Comparison of ENCODE assay signal across 13 mouse cellular contexts in the genomic region with DNA sequence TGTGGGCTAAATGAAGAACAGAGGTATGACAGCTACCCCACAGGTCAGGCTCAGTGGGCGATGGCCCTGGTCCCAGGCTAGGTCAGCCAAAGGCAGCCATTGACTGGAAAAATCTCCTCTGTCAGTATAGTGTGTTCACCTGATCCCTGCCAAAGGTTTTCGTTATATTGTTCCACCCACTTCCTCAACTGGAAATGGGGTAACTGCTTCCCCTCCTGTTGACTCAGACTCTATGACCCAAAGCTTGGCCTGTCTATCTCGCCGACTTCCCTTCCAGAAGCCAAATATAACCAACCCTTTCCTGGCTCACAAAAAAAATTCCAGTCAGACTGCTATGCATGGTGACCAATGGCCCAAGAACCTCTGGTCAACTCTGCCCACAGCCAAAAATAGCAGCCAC.
DNase-seq lines count a peak whose midpoint lies in the region; ATAC-seq and TF ChIP-seq lines count a peak whose summit lies in the region.
"Had no signal": no experiment of that assay in that cellular context is flagged by ENCODE, and none has a peak within 500 bp of the region (broad histone marks: within the 10 kb centered on the region; RNA-seq: fewer than 3 reads in every experiment).

No protein-coding gene starts in this region.

- TF ChIP-seq EP300 in liver, postnatal 0 days (IDR thresholded peaks at IDR 0.05; ENCODE audit: low read depth) = peak; percentile 63

- no peak overlapping the region for H3K9ac ChIP-seq in liver, postnatal 0 days (replicated peaks)
- H3K9ac ChIP-seq in forebrain, embryonic 13.5 days = no peak overlapping the region
- H3K9ac ChIP-seq: hindbrain, embryonic 15.5 days had no signal

- ATAC-seq in liver, postnatal 0 days = peak; percentile 60
- ATAC-seq in forebrain, embryonic 13.5 days = no peak
- ATAC-seq in monocyte, adult 5-6 weeks (replicated peaks; ENCODE audit: insufficient number of reproducible peaks, low FRiP score, low TSS enrichment, poor library complexity, severe bottlenecking) = no peak
- ATAC-seq: CD4-positive, CD25-positive, alpha-beta regulatory T cell, adult 4 months had no signal

- no peaks in the 10 kb centered on the region for H3K36me3 ChIP-seq in liver, postnatal 0 days (replicated peaks; ENCODE audit: insufficient read depth, low read length)
- no peaks in the 10 kb centered on the region for H3K36me3 ChIP-seq in forebrain, embryonic 13.5 days (ENCODE audit: poor library complexity, severe bottlenecking)
- H3K36me3 ChIP-seq: hindbrain, embryonic 15.5 days had no signal

- peak; percentile 16 for DNase-seq in gastrocnemius, postnatal 25 days
- DNase-seq in gastrocnemius, postnatal 36 days = no peak
- DNase-seq in heart, postnatal 10 days = peak; percentile 50 to 56
- DNase-seq in liver, postnatal 0 days = no peak
- no peak for DNase-seq in left cerebral cortex, adult 2 months (ENCODE audit: extremely low spot score in 1 of 2, low spot score in 2 of 2)
- DNase-seq: cerebellum, adult 11-12 months; midbrain, embryonic 14.5 days; thymus, postnatal 25 days had no signal

- no peaks in the 10 kb centered on the region for H3K9me3 ChIP-seq in liver, postnatal 0 days (ENCODE audit: low read length)
- H3K9me3 ChIP-seq in forebrain, embryonic 13.5 days (replicated peaks) = peaks cover 5% of the 10 kb centered on the region; the same call in 1 of the 2 replicates
- H3K9me3 ChIP-seq: hindbrain, embryonic 15.5 days had no signal

- H3K27me3 ChIP-seq in liver, postnatal 0 days (ENCODE audit: insufficient read depth, low read length) = no peaks in the 10 kb centered on the region
- H3K27me3 ChIP-seq in forebrain, embryonic 13.5 days = no peaks in the 10 kb centered on the region
- H3K27me3 ChIP-seq: hindbrain, embryonic 15.5 days had no signal

- 37% methylated on average over 4 of the region's 4 CpGs for WGBS in liver, postnatal 0 days (ENCODE audit: insufficient replicate concordance)
- 90% methylated on average over 4 of the region's 4 CpGs for WGBS in forebrain, embryonic 13.5 days

- no peak overlapping the region for H3K4me3 ChIP-seq in brown adipose tissue, adult 24 weeks (ENCODE audit: insufficient read depth, low read depth, low read length)
- H3K4me3 ChIP-seq in liver, postnatal 0 days (ENCODE audit: low read depth, low read length) = no peak overlapping the region
- H3K4me3 ChIP-seq in forebrain, embryonic 13.5 days = no peak overlapping the region
- no peak overlapping the region for H3K4me3 ChIP-seq in left cerebral cortex, adult 2 months
- H3K4me3 ChIP-seq: hindbrain, embryonic 15.5 days had no signal

- no peak overlapping the region for H3K4me2 ChIP-seq in liver, postnatal 0 days (ENCODE audit: low read depth, low read length)
- no peak overlapping the region for H3K4me2 ChIP-seq in forebrain, embryonic 13.5 days
- H3K4me2 ChIP-seq: hindbrain, embryonic 15.5 days had no signal

- intact Hi-C loops in gastrocnemius, postnatal 36 days (cut with DNase I) = no loop called here
- intact Hi-C loops in heart, postnatal 10 days (cut with DNase I) = no loop called here
- intact Hi-C loops in left cerebral cortex, adult 2 months (cut with DNase I) = no loop called here

- TF ChIP-seq CTCF in liver, postnatal 0 days (IDR thresholded peaks at IDR 0.05; ENCODE audit: low read depth) = no peak
- no peak for TF ChIP-seq CTCF in left cerebral cortex, adult 2 months (IDR thresholded peaks at IDR 0.05)

- peak overlapping the region; percentile 84 for H3K27ac ChIP-seq in brown adipose tissue, adult 24 weeks (replicated peaks; ENCODE audit: low read depth, low read length)
- no peak overlapping the region for H3K27ac ChIP-seq in liver, postnatal 0 days (ENCODE audit: low read depth)
- H3K27ac ChIP-seq in forebrain, embryonic 13.5 days = no peak overlapping the region
- H3K27ac ChIP-seq in left cerebral cortex, adult 2 months = no peak overlapping the region
- H3K27ac ChIP-seq: hindbrain, embryonic 15.5 days had no signal

- H3K4me1 ChIP-seq in brown adipose tissue, adult 24 weeks (ENCODE audit: control insufficient read depth, insufficient read depth, insufficient read length, low read length) = peaks cover 3% of the 10 kb centered on the region; the same call in 1 of the 2 replicates
- 0 out of 2 replicates have a peak, but pooled peaks cover 3% of the 10 kb centered on the region for H3K4me1 ChIP-seq in liver, postnatal 0 days (ENCODE audit: insufficient read depth)
- 0 out of 2 replicates have a peak, but pooled peaks cover under 1% of the 10 kb centered on the region for H3K4me1 ChIP-seq in forebrain, embryonic 13.5 days
- H3K4me1 ChIP-seq: hindbrain, embryonic 15.5 days had no signal

Comparison
In these comparisons a context has a peak if more than half of its experiments do, and no peak if none do; other contexts are left out.
1. DNase-seq: peak in gastrocnemius, postnatal 25 days (single experiment) and heart, postnatal 10 days (2 of 2); none in gastrocnemius, postnatal 36 days (0 of 2), liver, postnatal 0 days (single experiment) and left cerebral cortex, adult 2 months (0 of 2).